In the genomic region with DNA sequence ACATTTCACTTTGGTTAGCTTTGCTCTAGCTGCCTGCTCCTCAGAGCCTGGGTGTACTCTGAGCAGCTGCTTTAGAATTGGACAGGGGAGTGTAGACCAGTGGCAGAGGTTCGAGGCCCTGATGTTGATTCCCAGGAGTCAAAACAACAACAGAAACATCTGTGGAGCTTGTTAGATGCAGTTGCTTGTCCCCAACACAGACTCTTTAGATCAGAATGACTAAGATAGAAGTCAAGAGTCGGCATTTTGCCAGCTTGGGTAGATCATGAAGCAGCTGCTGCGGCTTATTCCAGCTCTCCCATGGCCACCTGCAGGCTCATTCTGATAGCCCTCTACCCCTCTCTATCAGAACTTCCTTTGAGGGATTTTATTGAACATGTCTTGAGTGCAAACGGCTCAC, we compare ENCODE assay signal across 25 mouse cellular contexts.
"Had no signal": no experiment of that assay in that cellular context is flagged by ENCODE, and none has a peak within 500 bp of the region (broad histone marks: within the 10 kb centered on the region; RNA-seq: fewer than 3 reads in every experiment).

No protein-coding gene starts in this region.

- H3K9me3 ChIP-seq: heart, embryonic 10.5 days; heart, embryonic 12.5 days; hindbrain, embryonic 10.5 days; hindbrain, embryonic 12.5 days; intestine, embryonic 15.5 days; limb, embryonic 13.5 days; limb, embryonic 15.5 days; liver, embryonic 12.5 days had no signal

- H3K4me1 ChIP-seq: intestine, embryonic 15.5 days; limb, embryonic 13.5 days had no signal

- ATAC-seq: hindbrain, embryonic 16.5 days; inflammation-experienced regulatory T-cells, adult 6 months; intestine, embryonic 15.5 days; intestine, postnatal 0 days; liver, embryonic 12.5 days had no signal

- H3K36me3 ChIP-seq: heart, embryonic 10.5 days; heart, embryonic 12.5 days; hindbrain, embryonic 12.5 days; intestine, embryonic 15.5 days; limb, embryonic 15.5 days; liver, embryonic 12.5 days had no signal

- H3K9ac ChIP-seq: heart, embryonic 12.5 days; hindbrain, embryonic 12.5 days; hindbrain, embryonic 14.5 days; intestine, embryonic 15.5 days; limb, embryonic 13.5 days; limb, embryonic 15.5 days; liver, embryonic 12.5 days had no signal

- H3K27me3 ChIP-seq: heart, embryonic 12.5 days; hindbrain, embryonic 12.5 days; intestine, embryonic 15.5 days; limb, embryonic 13.5 days; limb, embryonic 15.5 days had no signal

- H3K4me3 ChIP-seq: gastrocnemius, adult 2 months; heart, embryonic 10.5 days; heart, embryonic 12.5 days; hindbrain, embryonic 10.5 days; hindbrain, embryonic 12.5 days; intestine, embryonic 15.5 days; limb, embryonic 13.5 days; limb, embryonic 15.5 days; liver, embryonic 12.5 days had no signal

- DNase-seq: gastrocnemius, adult 2 months; gastrocnemius, postnatal 10 days; gastrocnemius, postnatal 25 days; heart, adult 18-20 months; heart, postnatal 10 days; heart, postnatal 4 days; kidney, adult 18-20 months; kidney, adult 8-10 months; kidney, postnatal 10 days; kidney, postnatal 36 days; layer of hippocampus, adult 9-11 months; layer of hippocampus, postnatal 36 days; left cerebral cortex, postnatal 4 days had no signal

- H3K27ac ChIP-seq: gastrocnemius, adult 2 months; heart, embryonic 10.5 days; hindbrain, embryonic 10.5 days; hindbrain, embryonic 12.5 days; hindbrain, embryonic 14.5 days; intestine, embryonic 15.5 days; limb, embryonic 13.5 days; limb, embryonic 15.5 days; liver, embryonic 12.5 days had no signal

- H3K4me2 ChIP-seq: heart, embryonic 12.5 days; hindbrain, embryonic 12.5 days; hindbrain, embryonic 14.5 days; intestine, embryonic 15.5 days; limb, embryonic 13.5 days; limb, embryonic 15.5 days; liver, embryonic 12.5 days had no signal
